Mouse (Mus musculus) mature B cell (primary cell): ENCODE data around the gene Ppp5c.

ENCODE experiments used
- in situ Hi-C: fragments of 300-500 bp; cut with MboI; formaldehyde crosslinking; loops from 2 replicates; pipeline ENCODE4 v1.14.3; 2019

The Ppp5c gene

DNA sequence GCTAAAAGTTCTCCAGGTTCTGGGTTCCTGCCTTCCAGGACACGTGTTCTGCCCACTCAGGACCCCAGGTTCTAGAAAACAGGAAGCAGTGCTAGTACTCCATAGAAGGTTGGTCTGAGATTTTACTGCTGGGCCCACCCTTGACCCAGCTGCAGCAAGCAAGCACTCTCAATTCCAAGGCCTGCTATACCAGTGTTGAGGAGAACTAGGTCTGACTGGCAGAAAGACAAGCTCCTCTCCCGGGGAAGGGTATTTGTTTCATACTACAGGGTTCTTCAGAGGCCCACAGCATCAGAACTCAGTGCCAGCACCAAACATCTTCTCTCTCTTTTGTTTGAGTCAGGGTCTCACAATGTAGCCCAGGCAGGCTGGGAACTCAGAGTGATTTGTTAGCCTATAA lies 9.8 kb downstream of the Ppp5c start:
- in situ Hi-C loops: no loop called here

GRCm38 (mm10) chr7:17017036-17017435 lies 10.7 kb downstream of the Ppp5c start:
- in situ Hi-C loops: no loop called here

DNA sequence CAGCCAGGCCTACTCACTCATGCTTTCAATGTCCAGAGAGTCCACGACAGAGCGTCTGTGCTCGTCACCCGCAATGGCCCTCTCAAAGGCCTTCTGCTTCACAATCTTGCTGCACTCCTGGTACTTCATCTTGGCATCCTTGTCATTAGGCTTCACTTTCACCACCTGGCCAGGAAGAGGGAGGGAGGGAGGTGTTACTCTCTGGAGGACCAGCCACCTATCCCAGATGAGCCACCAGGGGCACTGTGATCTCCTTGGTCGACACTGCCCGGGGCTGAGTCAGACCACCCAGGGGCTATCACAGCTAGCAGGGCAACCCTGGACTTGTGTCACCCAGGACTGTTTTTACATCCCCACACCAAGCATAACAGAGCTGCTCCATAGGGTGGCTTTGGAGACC lies 12.3 kb downstream of the Ppp5c start:
- in situ Hi-C loops: no loop called here

GRCm38 (mm10) chr7:17011909-17012590 lies 15.7 kb downstream of the Ppp5c start:
- in situ Hi-C loops: no loop called here

DNA sequence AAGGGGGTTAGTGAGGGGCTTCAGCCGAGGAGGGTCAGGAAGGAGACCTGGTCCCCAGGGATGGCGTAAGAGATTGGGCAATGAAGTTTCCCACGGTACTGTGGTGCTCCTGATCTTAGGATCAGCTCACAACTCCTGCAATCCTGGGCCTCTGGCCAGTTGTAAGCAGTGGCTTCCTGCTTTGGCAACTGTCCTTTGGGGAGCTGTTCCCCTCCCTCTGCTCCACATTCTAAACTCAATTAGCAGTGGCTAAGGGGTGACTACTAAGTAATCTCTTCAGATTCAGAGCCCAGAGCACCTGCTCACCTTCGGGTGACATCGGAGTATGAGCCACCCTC lies 17.7 kb downstream of the Ppp5c start:
- in situ Hi-C loops: no loop called here

DNA sequence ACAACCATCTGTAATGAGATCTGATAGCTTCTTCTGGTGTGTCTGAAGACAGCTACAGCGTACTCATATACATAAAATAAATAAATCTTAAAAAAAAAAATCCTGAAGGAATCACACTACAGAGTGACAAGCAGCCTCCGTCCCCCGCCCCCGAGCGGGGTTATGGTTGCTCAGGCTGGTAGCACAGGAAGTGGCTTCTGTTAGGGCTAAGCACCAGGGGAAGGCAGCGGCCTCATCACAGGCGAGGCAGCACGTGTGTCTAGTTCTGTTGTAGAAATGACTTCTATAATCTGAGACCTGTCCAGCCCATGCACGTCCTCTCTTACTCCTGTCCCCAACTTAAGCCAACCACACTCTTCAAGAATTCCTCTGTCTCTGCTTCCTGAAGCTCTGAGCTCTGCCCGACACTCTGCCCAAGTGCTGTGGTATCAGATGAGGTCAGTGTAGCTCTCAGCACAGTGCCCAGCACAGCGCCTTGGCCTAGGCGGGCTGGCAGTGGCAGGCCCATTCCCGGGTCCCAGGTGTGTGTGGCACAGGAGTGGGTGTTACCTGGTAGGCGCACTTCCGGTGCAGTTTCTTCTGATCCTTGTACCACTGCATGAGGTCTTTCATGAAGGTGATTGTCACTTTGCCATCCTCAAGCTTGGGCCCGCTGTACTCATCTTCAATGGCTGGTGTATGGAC lies 18.3 kb downstream of the Ppp5c start:
- in situ Hi-C loops: loop anchor here (10.0 kb wide), 1 partner anchor 55 kb away; the partner anchor contains the start of gene Hif3a

- in situ Hi-C loops: loop anchor here (10.0 kb wide), 1 partner anchor 58 kb away; the partner anchor contains the start of gene Hif3a
Observed at GRCm38 (mm10) chr7:17007300-17007699, 20.4 kb downstream of the Ppp5c start.

DNA sequence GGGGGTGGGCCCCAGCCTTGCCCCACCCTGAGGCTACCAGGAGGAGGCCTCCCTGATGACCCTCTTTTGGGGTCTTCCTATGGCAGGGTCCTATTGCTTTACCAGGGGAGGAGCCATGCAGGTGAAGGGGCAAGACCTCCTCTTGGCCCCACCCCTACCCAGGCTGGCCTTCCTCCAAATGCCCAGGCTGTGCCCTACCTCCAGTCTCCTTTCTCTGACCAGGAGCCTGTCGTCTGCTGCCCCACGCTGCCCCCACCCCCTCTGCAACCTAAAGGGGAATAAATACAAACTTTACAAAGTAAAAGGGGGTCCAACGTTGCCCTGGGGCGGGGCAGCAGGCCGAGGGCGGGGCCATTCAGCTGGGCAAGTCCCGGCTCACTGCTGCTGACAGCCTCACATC lies 23.0 kb downstream of the Ppp5c start:
- in situ Hi-C loops: loop anchor here (5.0 to 10.0 kb wide), 2 partner anchors 52 to 60 kb away; partner anchors contain the start of gene Hif3a

GRCm38 (mm10) chr7:17003230-17003960 lies 24.3 kb downstream of the Ppp5c start:
- in situ Hi-C loops: loop anchor here (5.0 to 10.0 kb wide), 2 partner anchors 51 to 61 kb away; partner anchors contain the start of gene Hif3a

DNA sequence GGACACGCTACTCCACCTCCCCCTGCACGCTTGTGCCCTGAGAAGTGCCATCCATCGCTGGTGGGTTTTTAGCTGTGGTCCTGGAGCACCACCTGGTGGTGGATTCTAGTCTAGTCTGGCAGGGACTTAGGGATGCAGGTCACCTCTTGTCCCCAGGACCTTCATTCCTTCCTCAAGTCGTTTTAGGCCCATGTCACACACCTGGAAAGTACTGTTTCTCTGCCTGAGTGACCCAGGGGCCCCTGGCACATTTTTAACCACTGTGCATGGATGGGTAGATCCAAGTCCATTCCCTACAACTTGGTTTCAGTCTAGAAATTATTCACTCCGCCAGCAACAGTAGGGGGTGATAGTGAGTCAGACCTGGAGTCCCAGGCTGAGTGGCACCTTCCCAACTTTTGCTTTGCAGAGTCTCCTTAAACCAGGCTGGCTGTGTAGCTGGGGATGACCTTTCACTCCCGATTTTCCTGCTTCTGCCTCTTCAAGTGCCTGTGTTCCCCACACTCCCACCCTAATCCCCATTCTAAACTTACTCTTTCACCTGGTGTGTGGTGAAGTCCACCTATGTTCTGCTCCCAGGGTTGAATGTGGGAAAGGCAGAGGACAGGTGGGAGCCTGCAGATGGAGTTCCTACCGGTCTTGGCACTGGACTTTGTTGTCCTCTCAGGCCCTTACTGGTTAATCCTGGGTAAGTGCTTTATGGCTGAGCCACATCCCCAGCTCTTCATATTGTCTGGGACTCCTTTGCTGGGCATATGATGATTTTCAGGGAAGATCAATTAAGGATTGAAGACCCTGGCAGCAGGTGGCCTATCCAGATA lies 25.1 kb downstream of the Ppp5c start:
- in situ Hi-C loops: loop anchor here (5.0 to 10.0 kb wide), 2 partner anchors 50 to 62 kb away; partner anchors contain the start of gene Hif3a

DNA sequence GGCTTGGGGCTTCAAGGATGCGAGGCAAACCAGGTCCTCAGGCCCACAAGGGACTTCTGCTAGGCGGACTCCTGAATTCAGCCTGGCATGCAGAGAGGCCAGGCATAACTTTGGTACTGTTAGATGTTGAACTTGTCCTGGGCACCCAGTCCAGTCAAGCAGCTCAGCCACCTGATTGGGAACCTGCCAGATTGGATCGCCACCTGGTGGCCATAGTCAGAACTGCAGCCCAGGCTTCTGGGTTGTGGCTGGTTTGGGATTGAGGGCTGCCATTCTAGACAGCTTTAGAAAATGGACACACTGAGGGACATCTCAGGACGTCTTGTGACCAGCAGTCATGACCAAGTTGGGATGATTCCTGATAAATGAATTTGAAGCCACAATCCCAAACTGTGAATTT lies 28.1 kb downstream of the Ppp5c start:
- in situ Hi-C loops: loop anchor here (5.0 to 10.0 kb wide), 3 partner anchors 47 to 65 kb away; partner anchors contain the start of gene Hif3a

DNA sequence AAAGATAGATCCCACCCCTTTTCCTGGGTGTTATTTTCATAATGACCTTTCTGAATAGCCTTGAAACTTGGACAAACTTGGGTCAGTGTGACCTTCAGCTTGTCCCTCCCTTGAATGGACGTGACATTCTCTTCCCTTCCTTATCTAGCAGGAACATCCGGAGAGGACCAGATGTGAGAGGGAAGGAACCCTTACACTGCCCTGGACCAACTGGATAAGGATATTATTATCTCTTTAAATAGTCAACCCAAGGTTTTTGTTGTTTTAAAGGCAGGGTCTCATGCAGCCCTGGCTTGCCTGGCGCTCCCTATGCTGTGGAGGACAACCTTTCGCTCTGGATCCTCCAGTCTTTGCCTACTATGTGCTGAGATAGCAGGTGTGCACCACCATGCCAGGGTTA lies 28.5 kb downstream of the Ppp5c start:
- in situ Hi-C loops: loop anchor here (10.0 kb wide), 1 partner anchor 64 kb away; no protein-coding TSS in a partner anchor

DNA sequence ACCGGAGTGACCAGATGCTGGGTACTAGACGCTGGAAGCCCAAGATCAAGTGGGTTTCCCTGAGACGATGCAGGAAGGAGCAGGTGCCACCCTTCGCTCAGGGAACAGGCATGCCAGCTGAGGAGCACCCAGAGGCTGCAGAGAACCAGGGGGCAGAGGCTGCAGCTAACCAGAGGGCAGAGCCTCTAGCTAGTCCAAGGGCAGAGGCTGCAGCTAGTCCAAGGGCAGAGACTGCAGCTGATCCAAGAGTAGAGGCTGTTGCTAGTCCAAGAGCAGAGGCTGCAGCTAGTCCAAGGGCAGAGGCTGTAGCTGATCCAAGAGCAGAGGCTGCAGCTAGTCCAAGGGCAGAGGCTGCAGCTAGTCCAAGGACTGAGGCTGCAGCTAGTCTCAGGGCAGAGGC lies 32.4 kb downstream of the Ppp5c start:
- in situ Hi-C loops: loop anchor here (10.0 kb wide), 1 partner anchor 61 kb away; no protein-coding TSS in a partner anchor

DNA sequence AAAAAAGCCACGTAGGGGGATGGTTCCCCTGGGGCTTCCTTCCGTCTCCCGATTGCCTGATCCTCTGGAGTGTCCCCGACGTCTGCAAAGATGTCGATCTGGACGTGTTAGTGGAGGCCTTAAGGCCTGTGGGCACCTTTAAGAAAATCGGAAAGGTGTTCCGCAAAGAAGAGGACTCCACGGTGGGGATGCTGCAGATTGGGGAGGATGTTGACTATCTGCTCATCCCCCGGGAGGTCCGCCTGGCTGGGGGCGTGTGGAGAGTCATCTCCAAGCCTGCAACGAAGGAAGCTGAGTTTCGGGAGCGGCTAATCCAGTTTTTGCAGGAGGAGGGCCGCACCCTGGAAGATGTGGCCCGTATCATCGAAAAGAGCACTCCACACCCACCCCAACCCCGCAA lies 33.3 kb downstream of the Ppp5c start:
- in situ Hi-C loops: loop anchor here (10.0 kb wide), 1 partner anchor 60 kb away; no protein-coding TSS in a partner anchor

DNA sequence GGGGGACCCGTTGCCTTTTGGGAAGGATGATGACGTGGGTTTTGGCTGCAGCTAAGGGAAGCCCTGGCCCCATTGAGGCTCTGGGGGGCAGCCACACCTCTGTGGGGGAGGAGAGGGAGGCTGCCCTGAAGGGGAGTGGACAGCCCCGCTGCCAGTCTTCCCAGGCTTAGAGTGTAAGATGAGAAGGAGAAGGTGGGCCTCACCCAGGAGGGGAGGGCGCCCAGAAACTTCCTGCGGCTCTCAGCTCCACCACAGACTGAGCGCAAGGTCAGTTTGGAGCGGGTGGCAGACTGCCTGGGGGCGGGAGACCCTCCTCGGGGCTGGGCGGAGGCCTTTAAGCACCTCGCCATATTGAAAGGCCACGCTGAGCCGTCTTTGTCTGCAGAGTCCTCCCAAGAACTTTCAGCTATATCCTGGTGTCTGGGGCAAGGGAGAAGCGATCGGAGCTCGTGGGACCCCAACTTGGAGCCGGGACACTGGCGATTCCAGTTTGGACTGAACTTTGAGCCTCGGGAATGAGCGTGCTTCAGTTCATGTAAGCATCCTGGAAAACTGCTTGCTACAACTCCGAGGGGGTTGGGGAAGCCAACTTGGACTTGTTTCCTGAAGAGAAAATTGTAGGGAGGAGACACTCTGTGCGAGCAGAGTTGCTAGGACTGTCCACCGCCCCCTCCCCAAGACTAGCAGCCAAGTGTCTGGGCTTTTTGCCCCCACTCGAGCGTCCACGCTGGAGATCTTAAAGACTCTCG lies 33.9 kb downstream of the Ppp5c start:
- in situ Hi-C loops: loop anchor here (10.0 kb wide), 1 partner anchor 59 kb away; no protein-coding TSS in a partner anchor

DNA sequence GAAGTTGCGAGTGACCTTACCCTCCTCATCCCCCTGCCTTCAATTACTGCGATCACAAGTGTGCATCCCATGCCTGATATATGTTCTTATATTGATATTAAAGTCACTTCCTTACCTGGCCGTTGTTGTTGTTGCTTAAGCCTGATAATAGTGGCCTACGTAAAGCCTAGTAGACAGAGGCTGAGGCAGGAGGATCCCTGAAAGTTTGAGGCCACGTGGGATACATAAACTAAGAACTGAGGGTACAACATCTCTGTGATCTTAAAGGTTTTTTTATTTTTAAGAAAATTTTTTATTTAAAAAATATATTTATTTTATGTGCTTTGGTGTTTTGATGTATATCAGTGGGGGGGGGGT lies 35.3 kb downstream of the Ppp5c start, which contains the start of gene Ccdc8:
TSS of gene Ccdc8 (plus strand) at position 258 of the 357 bp plus-strand sequence.
- in situ Hi-C loops: loop anchor here (10.0 kb wide), 1 partner anchor 58 kb away; no protein-coding TSS in a partner anchor

DNA sequence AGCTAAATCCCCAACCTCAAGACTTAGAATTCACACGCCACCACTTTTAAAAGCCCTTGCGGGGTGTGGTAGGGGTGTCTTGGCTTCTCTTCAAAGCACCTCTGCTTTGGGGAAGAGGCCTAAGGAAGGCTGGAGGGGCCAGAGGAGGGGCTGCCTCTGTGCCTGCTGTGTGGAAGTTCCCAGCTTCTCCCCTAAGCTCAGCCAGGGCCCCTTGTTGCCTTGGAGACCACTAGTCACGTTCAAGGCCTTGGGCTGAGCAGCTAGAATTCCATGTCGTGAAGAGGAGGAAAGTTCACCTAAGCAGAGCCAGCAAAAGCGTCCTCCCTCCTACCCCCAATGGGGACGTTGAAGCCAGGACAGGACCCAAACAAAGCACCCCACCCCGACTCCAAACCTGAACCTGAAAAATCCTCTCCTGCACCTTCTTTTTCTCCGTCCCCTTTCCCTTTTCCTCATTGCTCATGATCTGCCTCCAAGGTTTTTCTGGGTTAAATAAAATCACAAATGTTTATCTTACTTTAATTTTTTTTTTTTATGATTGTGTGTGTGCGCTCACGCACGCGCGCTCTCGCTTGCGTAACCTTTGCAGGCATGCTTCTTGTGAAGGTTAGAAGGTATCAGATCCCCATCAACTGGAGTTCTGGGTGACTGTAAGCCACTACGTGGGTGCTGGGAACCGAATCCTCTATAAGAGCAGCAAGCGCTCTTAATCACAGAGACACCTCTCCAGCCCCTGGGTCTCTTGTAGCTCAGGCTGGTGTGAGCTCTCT lies 35.9 kb downstream of the Ppp5c start:
- in situ Hi-C loops: loop anchor here (10.0 kb wide), 1 partner anchor 57 kb away; no protein-coding TSS in a partner anchor

GRCm38 (mm10) chr7:16990006-16990744 lies 37.5 kb downstream of the Ppp5c start:
- in situ Hi-C loops: loop anchor here (10.0 kb wide), 1 partner anchor 55 kb away; no protein-coding TSS in a partner anchor

GRCm38 (mm10) chr7:16988405-16988804 lies 39.3 kb downstream of the Ppp5c start:
- in situ Hi-C loops: loop anchor here (10.0 kb wide), 1 partner anchor 56 kb away; no protein-coding TSS in a partner anchor
